Mouse (Mus musculus): ENCODE measurements around the gene I830077J02Rik. TPM values are rescaled to one million over a fixed set of nuclear protein-coding genes. Genes with fewer than 3 reads are reported as not detected.

I830077J02Rik gene
- total RNA-seq (2014; rRNA removed) (0.14 and 0.21 TPM in 2 replicates), polyA plus RNA-seq (2015; fragmentation: Nextera tagmentation; extraction: Ambion mirVana) (0.39 and 0.41 TPM in 2 replicates)

DNA sequence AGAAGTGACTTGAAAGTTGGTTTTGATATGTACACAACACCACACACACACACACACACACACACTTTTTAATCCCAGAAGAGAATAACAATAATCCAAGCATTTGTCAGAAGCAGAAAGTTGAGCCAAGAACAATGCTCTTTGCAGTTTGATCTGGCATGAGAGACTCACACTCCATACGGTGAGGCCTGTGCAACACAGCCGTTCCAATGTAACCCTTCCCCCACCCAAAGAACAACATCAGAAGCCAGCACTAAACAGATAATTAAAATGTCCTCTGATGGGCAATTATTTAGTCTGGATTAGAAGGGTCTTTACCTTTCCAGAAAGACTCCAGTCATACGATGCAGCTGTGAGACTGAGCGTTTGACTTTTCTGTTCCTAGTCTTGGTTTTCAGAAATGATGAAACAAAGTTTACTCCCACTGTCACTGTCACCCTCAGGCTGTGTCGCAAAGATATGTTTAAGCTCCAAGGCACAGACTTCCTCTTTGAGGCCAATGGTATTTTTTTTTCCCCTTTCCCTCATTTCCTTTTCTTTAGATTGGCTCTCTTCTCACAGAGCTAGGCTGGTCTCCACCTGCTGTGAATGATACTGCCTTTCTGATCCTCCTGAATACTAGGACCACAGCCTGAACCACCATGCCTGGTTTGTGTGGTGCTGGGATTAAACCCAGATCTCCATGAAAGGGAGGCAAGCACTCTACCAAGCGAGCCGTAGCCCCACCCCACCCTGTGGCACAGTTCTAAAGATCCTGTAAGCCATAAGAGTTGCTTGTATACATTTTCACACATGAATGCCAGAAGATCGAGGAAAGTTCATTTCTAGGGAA, at the start of gene I830077J02Rik:
Gene I830077J02Rik (minus strand): TSS at position 425 of the 832 bp plus-strand sequence.
- H3K4me3 ChIP-seq (ENCODE audit: low read length) = no peak within 1 kb of the TSS
- no peaks in the 10 kb centered on the region for H3K36me3 ChIP-seq (ENCODE audit: insufficient read depth, low read length)
- WGBS = 91% methylated on average over 8 of the region's 8 CpGs
- H3K4me1 ChIP-seq (ENCODE audit: insufficient read depth, low read length) = no peaks in the 10 kb centered on the region
- H3K27me3 ChIP-seq (ENCODE audit: insufficient read depth, low read length) = no peaks in the 10 kb centered on the region
- no peaks in the 10 kb centered on the region for H3K9me3 ChIP-seq (ENCODE audit: low read length)
- no peak within 1 kb of the TSS for H3K9ac ChIP-seq (replicated peaks; ENCODE audit: low read length)
- H3K4me2 ChIP-seq (ENCODE audit: low read depth, low read length) = no peak within 1 kb of the TSS
- no peak for ATAC-seq
- DNase-seq (ENCODE audit: low spot score) = no peak
- no peak within 1 kb of the TSS for H3K27ac ChIP-seq
- TF ChIP-seq CTCF (IDR thresholded peaks at IDR 0.05; ENCODE audit: low read depth) = no peak

DNA sequence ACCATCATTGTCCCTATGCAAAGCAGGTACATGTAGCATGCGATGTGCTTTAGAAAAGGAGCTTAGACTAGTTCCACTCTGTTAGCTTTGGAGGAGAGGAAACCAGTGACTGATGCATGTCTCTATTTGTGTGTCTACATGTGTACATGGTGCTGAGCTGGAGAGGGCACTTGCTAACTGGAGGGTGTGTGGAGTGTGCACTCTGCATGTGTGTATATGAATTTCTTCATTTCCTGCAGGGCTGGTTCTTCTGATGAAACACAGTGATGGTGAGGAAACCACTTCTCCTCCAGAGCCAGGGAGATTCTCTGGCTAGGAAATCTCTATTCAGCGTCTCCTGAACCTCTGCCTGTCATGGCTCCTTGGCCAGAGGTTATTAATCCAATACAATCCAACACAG, 41.7 kb upstream of the I830077J02Rik start:
- H3K4me2 ChIP-seq (ENCODE audit: low read depth, low read length) = no peak overlapping the region
- H3K4me3 ChIP-seq (ENCODE audit: low read length) = no peak overlapping the region
- DNase-seq (ENCODE audit: low spot score) (no peak), ATAC-seq (no peak)
- no peak overlapping the region for H3K27ac ChIP-seq
- H3K9me3 ChIP-seq (ENCODE audit: low read length) = no peaks in the 10 kb centered on the region
- no peaks in the 10 kb centered on the region for H3K27me3 ChIP-seq (ENCODE audit: insufficient read depth, low read length)
- H3K4me1 ChIP-seq (ENCODE audit: insufficient read depth, low read length) = no peaks in the 10 kb centered on the region
- no peak overlapping the region for H3K9ac ChIP-seq (replicated peaks; ENCODE audit: low read length)
- 95% methylated on average over 2 of the region's 2 CpGs for WGBS
- TF ChIP-seq CTCF (IDR thresholded peaks at IDR 0.05; ENCODE audit: low read depth) = no peak
- H3K36me3 ChIP-seq (ENCODE audit: insufficient read depth, low read length) = no peaks in the 10 kb centered on the region

DNA sequence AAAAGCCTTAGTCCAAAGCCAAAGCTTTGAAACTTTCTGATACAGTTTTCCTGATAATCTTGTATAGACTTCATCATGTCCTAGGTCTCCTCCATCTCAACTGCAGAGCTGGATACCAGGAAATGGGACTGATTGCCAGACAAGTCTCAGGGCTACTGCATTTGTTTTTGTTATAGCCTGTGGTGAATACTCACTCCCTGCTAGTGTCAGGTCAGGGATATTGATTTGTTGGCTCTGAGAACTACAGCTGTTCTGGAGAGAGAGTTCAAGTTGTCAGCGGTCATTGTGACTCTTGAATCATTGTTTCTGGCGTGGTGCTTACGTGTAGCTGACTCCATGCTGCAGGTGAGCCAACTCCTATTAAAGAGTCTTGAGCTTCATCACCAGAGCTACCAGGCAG, 40.9 kb upstream of the I830077J02Rik start, which contains the start of gene Ovgp1:
Gene Ovgp1 (plus strand): TSS at position 301 of the 400 bp plus-strand sequence.
- Histone ChIP-seq H3K27ac (no peak within 1 kb of the TSS), H3K4me1 (ENCODE audit: insufficient read depth, low read length) (no peaks in the 10 kb centered on the region), H3K27me3 (ENCODE audit: insufficient read depth, low read length) (no peaks in the 10 kb centered on the region), H3K4me3 (ENCODE audit: low read length) (no peak within 1 kb of the TSS), H3K9ac (replicated peaks; ENCODE audit: low read length) (no peak within 1 kb of the TSS), H3K4me2 (ENCODE audit: low read depth, low read length) (no peak within 1 kb of the TSS), H3K36me3 (ENCODE audit: insufficient read depth, low read length) (no peaks in the 10 kb centered on the region; the same call in 1 of the 2 replicates), H3K9me3 (ENCODE audit: low read length) (no peaks in the 10 kb centered on the region)
- no peak for TF ChIP-seq CTCF (IDR thresholded peaks at IDR 0.05; ENCODE audit: low read depth)
- WGBS = 70% methylated on average over 3 of the region's 3 CpGs
- ATAC-seq = no peak
- no peak for DNase-seq (ENCODE audit: low spot score)

DNA sequence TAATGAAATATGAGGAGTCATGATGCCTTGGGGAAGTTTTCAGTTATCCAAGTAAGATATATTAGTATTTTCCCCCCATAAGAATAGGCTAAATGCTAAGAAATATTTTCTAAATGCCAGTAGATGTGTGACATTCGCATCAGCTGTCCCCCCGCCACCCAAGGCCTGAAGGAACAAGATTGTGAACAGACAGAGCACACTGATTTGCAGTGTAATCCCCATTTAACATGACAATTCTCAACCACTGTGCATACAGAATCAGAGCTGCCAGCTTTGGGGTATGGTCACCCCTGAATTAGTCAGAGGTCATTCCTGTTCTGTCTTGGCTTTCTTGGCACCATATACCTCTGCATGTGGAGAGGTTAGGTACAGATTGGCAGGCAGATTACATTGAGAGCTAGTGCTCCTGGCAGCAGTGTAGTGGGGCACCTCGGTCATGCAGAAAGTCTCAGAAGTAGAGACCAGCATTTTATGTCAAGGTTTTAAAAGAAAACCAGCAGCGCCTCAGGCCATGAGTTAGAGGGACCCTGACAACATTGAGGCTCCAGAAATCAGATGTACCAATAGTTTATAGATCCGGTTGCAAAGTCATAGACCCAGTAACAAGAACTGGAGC, 39.5 kb upstream of the I830077J02Rik start:
- ATAC-seq = no peak
- H3K4me1 ChIP-seq (ENCODE audit: insufficient read depth, low read length) = no peaks in the 10 kb centered on the region
- no peak for DNase-seq (ENCODE audit: low spot score)
- no peak overlapping the region for H3K9ac ChIP-seq (replicated peaks; ENCODE audit: low read length)
- H3K27ac ChIP-seq = no peak overlapping the region
- peaks cover 7% of the 10 kb centered on the region for H3K36me3 ChIP-seq (ENCODE audit: insufficient read depth, low read length)
- no peaks in the 10 kb centered on the region for H3K9me3 ChIP-seq (ENCODE audit: low read length)
- no peak for TF ChIP-seq CTCF (IDR thresholded peaks at IDR 0.05; ENCODE audit: low read depth)
- H3K4me2 ChIP-seq (ENCODE audit: low read depth, low read length) = no peak overlapping the region
- H3K4me3 ChIP-seq (ENCODE audit: low read length) = no peak overlapping the region
- WGBS = 80% methylated on average over 5 of the region's 5 CpGs
- no peaks in the 10 kb centered on the region for H3K27me3 ChIP-seq (ENCODE audit: insufficient read depth, low read length)

DNA sequence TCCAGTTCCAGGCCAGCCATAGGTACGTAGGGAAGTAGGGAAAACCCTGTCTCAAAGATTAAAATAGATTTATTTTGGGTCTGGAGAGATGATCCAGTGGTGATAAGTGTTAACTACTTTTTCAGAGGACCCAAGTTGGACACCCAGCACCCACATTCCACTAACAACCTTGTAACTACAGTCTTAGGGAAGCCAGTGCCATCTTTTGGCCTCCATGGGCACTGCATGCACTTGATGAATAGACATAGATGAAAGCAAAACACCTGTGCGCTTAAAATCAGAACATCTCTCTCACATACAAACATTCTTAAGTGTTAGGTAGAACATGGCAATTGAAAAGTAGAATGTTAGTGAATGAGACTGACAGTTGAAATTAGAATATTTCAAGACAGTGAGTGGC, 28.2 kb upstream of the I830077J02Rik start:
- WGBS = 96% methylated on average over 2 of the region's 2 CpGs
- Histone ChIP-seq H3K9me3 (ENCODE audit: low read length) (no peaks in the 10 kb centered on the region), H3K27me3 (ENCODE audit: insufficient read depth, low read length) (no peaks in the 10 kb centered on the region), H3K4me3 (ENCODE audit: low read length) (no peak overlapping the region), H3K36me3 (ENCODE audit: insufficient read depth, low read length) (peaks cover 39% of the 10 kb centered on the region), H3K9ac (replicated peaks; ENCODE audit: low read length) (no peak overlapping the region), H3K4me2 (ENCODE audit: low read depth, low read length) (peak overlapping the region; percentile 80), H3K4me1 (ENCODE audit: insufficient read depth, low read length) (peaks cover 19% of the 10 kb centered on the region), H3K27ac (no peak overlapping the region)
- DNase-seq (ENCODE audit: low spot score) = peak; percentile 10
- peak; percentile 53 for TF ChIP-seq CTCF (IDR thresholded peaks at IDR 0.05; ENCODE audit: low read depth)
- no peak for ATAC-seq

DNA sequence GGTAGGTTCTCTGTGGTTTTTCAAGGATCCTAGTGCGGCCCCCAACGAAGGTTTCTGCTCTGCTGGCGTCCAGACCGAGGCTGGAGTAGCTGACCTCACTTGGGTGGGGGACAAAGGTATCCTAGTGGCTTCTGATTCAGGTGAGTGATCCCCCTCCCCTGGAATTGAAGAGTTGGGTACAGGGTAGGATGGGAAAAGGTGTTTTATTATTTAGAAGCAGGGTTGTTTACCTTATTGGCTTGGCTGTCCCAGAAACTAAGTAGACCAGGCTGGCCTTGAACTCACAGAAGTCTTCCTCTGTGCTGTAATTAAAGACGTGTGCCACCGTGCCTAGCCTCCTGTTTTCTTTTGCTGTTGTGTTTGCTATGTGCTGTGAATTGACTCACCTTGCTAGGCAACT, 27.5 kb upstream of the I830077J02Rik start, which contains the start of gene Atp5f1:
Gene Atp5f1 (minus strand): TSS at position 101 of the 400 bp plus-strand sequence.
- 6% methylated on average over 6 of the region's 6 CpGs for WGBS
- DNase-seq (ENCODE audit: low spot score) = no peak
- no peaks in the 10 kb centered on the region for H3K27me3 ChIP-seq (ENCODE audit: insufficient read depth, low read length)
- peak within 1 kb of the TSS; percentile 80 for H3K4me2 ChIP-seq (ENCODE audit: low read depth, low read length)
- no peak for TF ChIP-seq CTCF (IDR thresholded peaks at IDR 0.05; ENCODE audit: low read depth)
- no peaks in the 10 kb centered on the region for H3K9me3 ChIP-seq (ENCODE audit: low read length)
- peak within 1 kb of the TSS; percentile 81 for H3K4me3 ChIP-seq (ENCODE audit: low read length)
- peaks cover 34% of the 10 kb centered on the region for H3K36me3 ChIP-seq (ENCODE audit: insufficient read depth, low read length)
- peak within 1 kb of the TSS; percentile 94 for H3K27ac ChIP-seq
- H3K9ac ChIP-seq (replicated peaks; ENCODE audit: low read length) = peak within 1 kb of the TSS; percentile 94
- H3K4me1 ChIP-seq (ENCODE audit: insufficient read depth, low read length) = peaks cover 19% of the 10 kb centered on the region
- no peak for ATAC-seq
